Mouse (Mus musculus) retina, embryonic 14.5 days (tissue): Measurements from ENCODE around the gene Scube2.

ENCODE experiments used
- DNase-seq: peaks from one replicate; pipeline ENCODE4 v3.0.0-alpha.2; 2015; ENCODE audit warnings: low spot score

Gene Scube2

DNA sequence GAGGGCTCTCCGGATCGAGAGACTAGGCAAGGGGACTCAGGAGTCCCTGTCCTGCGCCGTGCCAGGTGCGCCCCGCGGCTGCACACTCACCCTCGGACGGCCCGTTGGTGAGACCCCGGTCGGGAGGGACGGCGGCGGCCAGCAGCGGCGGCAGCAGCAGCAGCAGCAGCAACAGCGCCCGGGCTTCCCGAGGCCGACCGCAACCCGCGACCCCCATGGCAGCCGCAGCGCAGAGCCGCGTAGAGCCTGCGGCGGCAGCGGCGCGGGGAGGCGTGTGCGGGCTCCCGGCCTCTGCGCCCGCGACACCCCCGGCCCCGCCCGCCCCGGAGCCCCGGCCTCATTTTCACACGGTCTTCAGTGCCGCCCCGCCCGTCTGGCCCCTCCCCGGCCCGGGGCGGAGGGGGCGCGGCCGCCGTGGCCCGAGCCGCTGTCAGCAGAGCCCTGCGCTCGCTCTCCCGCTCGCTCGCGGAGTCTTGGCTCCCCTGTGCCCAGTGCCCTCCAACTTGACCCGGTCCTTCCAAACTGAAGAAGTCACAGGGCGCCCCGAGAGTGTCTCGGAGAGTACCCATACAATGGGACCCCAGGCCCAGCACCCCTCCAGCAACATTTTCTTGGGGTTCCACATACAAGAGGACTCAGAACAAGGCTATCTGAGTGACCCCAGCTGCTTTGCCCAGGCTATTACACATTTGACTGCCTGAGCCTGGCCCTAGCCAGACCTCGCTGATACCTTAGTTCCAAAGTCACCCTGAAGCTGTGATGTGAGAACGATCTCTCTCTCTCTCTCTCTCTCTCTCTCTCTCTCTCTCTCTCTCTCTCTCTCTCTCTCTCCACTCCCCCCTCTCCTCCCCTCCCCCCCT is at the start of gene Scube2:
Gene Scube2 (minus strand): TSS at position 310 of the 860 bp plus-strand sequence.
- peak; percentile 68 for DNase-seq

DNA sequence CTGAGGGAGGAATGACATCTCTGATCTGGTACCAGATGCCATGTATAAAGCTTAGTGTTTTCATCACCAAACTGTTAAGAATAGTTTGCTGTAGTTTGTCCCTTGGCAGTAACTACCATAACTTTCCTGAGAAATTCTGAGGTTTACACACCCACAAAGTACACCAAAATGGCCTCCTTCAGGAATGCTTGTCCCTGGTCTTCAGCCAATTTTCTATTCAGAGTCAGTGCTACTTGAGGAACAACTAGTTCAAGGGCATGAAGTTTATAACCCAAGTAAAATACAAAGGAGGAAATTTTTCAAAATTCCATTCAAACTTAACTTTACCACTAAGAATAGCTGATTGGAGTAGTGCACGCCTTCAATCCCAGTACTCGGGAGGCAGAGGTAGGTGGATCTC is 40.7 kb upstream of the Scube2 start:
- no peak for DNase-seq

DNA sequence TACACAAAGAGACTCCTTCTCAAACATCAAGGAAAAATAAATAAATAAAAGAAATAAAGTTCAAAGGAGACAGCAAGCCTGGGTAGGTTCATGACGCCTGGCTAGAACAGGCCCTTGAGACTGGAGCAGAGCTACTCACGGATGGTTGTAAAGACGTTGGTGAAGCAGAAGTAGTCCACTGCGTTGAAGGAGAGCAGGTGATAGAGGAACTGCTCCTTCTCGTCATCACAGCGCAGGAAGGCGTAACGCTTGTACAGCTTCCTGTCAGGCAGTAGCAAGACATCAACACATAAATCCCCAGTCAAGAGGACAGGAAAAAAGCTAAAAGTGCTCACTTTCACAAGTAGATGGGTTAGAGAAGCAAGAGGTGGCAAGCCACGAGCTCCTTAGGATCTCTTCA is 35.4 kb upstream of the Scube2 start:
- no peak for DNase-seq

DNA sequence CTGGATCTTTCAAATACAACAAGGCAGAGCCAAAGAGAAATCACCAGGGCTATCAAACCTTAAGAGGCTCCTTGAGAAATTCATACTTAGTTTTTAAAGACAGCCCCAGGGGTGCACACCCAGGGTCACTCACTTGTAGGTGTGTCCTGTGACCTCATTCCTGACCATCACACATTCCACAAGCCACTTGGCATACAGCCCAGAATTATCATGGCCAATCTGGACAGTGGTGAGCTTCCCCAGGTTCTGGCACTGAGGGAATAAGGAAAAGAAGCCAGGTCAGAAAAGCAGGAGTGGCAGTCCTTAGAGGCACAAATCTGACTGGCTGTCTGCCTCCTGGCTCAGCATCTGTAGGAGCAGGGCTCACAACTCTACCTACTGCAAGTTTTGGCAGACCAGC is 33.4 kb upstream of the Scube2 start:
- no peak for DNase-seq

DNA sequence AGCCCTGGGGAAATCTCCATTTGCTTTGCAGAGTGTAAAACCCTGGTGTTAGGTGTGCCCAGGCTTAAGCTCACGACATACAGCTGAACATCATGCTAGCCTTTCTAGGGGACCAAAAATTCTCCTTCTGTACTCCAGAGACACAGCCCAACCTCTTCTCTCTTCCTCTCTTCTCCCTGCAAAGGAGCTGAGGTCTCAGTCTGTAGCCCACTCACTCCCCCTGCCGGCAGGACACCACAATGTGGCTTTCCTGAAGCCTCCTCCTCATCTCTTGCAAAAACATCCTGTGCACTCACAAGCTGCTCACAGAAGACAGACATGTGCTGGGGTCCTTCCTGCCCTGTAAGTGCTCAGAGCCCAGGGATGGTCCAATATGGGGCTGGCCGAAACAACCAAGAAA is 27.1 kb upstream of the Scube2 start:
- peak; percentile 83 for DNase-seq

DNA sequence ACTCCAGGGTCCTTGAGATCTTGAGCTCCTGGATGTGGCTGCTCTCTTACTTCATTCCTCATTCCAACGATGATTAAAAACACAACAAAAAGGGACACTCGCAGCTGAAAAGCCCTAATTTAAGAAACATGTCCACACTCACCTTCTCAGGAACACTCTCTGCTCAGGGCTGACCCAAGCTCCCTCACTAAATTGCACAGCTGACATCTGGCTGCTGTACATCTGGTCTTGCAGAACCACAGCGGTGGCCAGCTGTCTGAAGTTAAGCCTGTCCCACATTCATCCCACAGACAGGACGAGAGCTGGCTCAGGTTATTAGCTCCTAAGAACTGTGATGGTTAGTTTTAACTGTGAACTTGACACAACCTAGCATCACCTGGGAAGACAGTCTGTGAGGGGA is 26.3 kb upstream of the Scube2 start:
- no peak for DNase-seq

DNA sequence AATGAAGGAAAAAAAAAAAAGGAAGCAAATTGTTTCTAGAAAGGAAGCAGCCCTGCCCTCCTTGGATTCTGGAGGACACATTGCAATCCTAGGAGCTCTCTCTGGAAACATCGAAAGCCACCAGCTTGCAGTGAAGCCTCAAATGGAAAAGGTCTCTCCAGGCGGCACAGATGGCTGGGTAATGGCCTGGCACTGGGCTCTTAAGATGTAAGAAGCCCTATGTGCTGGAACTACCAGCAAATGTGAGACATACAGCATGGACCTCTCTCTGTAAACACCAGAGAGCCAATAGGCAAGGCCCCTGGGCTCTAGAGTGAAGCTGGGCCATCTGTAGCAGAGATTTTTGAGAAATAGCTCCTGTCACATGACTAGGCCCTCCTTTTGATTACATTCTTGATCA is 24.8 kb upstream of the Scube2 start:
- DNase-seq = no peak

DNA sequence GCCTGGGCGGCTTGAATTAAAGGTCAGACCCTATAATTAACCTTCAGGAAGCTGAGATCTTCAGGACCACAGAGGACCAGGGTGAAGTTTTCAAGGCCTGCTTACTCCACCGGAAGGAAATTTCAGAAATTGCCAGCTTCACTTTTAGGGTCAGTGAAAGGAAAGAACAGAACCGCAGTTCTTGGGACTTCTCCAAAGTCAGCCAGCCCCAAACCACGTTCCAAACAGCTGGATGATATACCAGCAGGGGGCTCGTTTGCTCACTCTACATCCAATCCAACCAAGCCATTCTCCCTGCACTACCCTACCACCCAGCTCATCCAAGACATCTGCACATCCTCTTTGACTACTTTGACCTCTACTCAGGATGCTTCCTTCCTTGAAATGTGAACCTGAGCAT is 23.8 kb upstream of the Scube2 start:
- no peak for DNase-seq

DNA sequence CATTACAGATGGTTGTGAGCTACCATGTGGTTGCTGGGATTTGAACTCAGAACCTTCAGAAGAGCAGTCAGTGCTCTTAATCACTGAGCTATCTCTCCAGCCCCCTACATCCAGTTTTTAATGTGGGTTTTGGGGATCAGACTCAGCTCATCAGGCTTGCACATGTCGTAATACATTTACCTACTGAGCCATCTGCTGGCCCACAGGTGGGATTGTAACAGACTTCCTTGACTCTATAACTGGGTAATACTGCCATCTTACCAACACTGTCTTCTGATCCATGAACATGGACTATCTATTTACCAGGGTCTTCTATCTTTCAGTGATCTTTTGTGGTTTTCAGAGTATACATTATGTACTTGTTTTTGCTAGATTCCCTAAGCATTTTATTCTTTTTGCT is 20.8 kb upstream of the Scube2 start:
- no peak for DNase-seq

DNA sequence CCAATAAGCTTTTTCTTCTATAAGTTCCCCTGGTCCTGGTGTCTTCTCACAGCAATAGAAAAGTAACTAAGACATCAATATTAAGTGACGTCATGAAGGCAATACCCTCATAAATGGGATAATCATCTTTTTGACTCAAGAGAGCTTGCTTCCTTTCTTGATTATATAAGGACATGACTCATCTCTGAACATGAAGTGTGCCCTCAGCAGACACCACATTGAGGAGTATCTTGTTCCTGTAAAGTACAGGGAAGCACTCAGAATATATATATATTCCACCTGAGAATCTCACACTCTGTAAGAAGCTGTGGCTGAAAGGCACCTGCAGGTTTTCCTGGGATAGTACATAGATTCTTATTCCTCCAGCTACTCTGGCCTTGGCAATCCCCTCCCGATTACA is 17.1 kb upstream of the Scube2 start:
- no peak for DNase-seq

DNA sequence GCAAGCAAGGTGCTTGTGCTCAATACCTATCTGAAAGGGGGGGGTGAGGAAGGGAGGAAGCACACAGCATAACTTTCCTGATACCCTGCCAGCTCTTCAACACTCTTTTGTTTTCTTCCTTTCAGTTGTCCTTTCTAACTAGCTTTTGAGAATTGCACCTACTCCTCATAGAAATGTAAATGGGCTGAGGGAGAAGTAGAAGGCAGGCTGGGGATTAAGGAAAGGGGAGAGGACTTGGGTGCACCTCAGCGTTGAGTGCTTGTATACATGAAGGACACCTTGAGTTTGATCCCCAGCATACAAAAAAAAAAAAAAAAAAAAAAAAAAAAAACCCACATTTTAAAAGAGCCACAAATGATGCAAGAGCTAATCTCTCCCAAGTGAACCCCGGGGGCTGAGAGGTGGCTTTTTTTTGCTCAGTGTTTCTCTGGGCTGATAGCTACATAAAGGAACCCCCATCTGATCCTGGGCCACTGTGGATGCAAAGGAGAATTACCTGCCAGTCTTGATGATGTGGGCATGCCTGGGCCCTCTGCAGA is 16.2 kb upstream of the Scube2 start:
- DNase-seq = no peak

DNA sequence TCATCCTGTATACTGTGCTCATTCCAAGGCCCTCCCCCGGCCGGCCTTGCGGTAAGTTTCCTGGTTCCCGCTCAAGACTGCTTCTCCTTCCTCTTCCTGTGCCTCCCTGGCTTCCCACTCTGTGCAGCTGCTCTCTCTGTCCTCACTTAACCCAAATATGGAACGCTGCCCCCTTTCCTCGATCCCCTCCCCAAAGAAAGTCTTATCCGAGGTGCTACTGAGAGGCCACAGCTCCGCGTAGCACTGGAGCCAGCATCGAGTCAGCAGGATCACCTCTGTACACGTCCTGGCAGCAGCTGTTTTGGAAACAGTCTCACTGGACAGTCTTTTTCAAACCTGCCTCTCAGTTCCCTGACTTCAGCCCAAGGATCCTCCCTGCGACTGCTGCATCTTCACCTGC is 13.7 kb upstream of the Scube2 start:
- no peak for DNase-seq

DNA sequence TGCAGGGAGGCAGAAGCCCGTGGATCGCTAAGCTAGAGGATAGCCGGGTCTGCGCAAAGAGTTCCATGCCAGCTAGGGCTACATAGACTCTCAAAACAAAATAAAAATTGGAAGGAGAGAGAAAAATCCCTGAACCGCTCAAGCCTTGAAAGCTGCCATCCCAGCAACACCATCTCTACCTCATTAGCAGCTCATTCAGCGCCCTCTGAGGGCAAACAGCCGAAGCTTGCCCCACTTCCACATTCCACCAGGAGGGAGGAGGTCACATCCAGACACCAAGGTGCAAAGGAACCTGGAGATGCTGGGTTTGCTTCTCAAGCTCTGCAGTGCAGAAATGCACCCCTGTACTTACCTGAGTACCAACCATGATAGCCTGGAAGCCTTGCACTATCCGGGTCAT is 10.6 kb upstream of the Scube2 start:
- DNase-seq = no peak

DNA sequence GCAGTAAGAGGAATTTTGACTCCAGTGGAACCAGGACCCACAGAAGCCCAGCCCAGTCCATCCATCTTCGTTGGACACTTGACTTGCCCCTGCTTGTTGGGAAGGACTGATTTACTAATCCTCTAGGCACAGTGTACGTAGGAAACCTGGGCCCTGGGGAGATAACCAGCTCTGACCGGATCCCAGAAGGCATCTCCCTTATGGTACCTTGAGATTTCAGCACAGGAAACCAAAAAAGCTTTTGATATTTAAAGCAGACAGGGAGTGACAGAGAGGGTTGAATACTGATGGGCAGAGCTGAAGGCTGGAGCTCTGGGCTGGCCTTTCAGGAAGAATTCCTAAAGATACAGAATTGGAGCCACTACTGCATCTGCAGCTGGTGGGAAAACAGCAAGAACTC is 10.1 kb upstream of the Scube2 start:
- DNase-seq = no peak

DNA sequence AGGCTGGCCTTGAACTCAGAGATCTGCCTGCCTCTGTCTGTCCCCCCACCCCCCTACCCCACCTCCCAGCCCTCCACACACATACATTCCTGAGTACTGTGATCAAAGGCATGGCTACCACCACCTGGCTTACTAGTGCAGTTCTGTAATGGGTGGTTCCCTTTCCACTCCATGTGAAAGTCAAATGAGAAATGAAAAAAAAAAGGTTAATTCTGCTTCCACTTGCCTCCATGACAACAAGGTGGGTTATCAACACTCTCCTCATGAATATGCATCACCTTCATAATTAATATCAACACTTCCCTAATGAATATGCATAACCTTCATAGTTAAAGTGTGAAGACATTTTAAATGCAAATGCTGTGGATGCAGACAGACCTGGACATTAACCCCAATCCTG is 9.6 kb upstream of the Scube2 start:
- DNase-seq = no peak

DNA sequence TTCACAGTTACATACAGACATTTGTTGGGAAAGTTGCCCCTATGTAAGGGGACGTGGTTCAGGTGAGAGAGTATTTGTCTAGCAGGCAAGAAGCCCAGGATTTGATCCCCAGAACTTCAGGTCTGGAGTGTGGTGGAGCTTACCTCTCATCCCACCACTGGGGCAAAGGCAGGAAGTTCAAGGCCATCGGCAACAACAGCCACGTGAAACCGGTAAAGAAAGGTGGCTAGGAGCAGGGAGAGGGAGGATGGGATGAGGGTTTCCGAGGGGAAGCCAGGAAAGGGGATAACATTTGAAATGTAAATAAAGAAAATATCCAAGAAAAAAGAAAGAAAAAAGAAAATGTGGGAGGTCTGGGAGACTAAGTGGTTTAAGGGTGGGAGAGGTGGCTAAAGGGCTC is 7.7 kb upstream of the Scube2 start:
- no peak for DNase-seq

DNA sequence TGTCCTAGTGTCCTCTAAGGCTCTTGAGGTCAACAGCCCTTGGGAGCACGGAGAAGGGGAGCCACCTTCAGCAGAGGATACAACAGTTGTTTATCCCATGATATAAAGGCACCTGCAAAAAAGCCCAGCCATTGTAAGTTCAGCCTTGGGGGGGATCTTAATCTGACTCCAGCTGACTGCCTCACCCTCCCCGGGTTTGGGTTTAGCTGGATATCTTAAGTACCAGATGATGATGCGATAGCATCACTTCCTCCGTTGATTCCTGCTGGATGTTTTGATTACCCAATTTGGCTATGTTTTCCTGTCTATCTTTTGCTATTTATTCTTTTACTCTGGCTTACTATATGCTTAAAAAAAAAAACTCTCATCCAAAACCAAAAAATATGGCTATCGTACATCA is 5.8 kb upstream of the Scube2 start:
- no peak for DNase-seq

DNA sequence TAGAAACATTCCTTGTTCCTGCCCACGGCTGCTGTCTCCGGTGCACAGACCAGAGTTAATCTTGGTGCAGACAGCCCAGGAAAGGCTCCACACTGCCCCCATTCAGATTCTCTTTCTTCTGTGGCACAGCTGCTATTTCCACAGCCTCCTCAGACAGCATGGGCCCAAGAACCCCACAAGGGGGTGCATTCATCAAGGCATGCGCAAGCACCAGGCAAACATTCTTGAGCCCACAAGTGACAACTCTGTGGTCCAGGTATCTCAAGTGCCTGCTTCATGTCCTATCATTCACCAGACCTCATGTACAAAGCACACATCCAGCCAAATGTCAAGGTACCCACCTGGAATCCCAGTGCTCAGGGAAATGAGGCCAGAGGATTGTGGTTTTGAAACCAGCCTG is 3.0 kb upstream of the Scube2 start:
- DNase-seq = peak; percentile 50

DNA sequence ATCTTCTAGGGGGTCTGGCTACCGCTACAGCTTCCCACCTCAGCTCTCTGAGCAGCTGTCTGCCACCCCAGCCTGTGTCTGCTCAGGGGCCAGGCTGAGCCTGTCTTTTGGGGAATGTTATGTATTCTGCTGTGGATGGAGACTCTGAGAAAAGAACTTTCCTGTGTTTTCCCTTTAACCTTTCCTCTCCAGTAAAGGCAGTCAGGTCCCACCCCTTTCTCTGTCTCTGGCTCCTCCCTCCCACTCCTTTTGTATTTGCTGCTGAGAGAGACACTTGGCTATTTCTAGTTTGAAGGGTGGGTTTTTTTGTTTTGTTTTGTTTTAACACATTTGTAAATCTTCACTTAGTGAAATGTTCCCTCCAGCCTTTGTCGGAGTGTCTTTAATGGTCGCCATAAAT is 1.2 kb upstream of the Scube2 start:
- no peak for DNase-seq

DNA sequence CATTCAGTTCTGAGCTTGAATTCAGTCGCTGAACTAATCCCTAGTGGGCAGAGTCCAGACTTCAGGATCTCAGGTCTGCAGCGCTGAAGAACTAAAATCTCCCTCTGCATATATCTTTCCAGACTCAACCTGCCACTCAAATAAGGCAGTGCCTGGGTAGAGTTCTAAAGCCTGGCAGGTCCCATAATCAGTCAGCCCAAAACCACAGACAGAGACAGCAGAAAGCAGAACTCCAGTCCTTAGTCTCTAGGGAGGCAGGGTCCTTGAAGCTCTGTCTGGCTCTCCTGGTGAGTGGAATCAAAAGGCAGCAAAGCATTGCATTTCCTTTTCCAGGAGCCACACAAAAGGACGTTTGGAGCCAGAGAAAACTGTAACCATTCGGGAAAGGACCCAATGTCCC is 1.9 kb downstream of the Scube2 start:
- DNase-seq = no peak

DNA sequence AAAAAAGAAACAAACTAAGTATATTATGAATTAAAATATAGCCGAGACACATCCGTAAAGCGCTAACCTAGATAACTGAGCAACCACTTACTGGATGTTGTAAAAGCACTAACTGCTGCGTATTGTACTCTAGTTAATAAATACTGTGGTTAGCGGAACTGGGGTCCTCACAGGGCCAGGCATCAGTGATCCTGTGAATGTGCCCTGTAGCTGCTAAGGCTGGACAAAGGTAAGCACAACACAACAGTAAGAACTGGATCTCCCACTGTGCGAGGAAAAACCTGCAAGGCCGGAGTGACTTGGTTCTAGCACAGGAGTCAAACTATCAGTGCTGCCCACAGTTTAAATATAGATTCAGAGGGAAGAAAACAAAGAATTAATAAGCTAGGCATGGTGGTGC is 5.3 kb downstream of the Scube2 start:
- DNase-seq = no peak

DNA sequence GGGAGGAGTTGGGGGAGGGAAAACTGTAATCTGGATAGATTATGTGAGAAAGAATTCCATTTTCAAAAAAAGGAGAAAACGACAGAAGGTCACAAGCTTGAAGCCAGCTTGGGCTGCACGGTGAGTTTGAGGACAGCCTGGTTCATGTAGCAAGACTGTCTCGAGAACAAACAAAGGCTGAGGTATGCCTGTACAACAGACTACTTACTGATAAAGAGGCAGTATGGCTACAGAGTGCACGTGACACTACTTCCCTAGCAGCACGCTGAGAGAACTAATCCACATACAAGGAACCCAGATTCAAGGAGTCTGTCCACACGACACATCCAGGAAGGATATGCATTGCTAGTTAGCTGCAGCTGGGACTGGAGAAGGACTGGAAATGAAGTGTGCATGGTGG is 6.1 kb downstream of the Scube2 start:
- no peak for DNase-seq

DNA sequence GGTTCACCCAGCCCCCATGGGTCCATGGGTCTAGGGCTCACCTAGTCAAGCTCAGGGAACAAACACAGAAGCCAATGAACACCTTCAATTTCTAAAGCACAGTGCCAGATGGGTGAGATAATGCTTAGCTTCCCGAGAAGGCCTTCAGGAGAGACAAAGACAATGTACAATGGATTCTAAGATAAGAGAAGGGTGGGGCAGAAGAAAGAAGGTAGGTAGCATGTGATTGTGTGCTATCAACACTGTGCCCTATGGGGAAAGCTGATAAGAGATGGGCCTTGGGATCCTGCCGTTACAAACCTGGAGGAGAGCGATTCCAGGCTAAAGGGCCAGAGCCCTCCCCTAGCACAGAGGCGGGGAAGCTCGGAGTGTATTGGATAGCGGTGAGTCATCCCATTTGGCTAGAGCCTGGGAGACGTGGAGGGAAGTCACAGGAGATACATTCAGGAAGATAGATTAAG is 12.7 kb downstream of the Scube2 start:
- no peak for DNase-seq

DNA sequence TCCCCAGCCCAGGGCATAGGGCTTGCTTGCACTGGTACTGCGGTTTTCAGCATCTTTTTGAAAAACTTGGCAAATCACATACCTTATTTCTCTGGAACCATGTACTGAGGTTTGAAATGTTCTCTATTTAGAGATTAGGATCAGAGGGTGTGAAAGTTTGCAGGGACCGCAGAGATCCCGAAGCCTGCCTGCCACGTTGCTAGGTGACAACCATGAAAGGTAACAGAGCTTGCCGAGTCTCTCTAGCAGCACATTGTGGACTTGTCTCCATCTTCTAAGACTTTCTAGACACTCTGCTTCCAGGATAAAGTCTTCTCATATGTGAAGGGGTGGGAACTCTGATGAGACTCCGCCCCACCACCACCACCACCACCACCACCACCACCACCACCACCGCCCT is 13.5 kb downstream of the Scube2 start:
- DNase-seq = no peak
